Mouse (Mus musculus) liver, adult 2 months (tissue): ENCODE measurements around the gene Frem1. TPM values are rescaled to one million over a fixed set of nuclear protein-coding genes. Genes with fewer than 3 reads are reported as not detected.

Experiments
- DNase-seq: peaks from one replicate; pipeline ENCODE4 v3.0.0-alpha.2; 2011; ENCODE audit warnings: low read depth, low spot score; ENCODE audit errors: extremely low read depth
- H3K27ac ChIP-seq: fragments of 200-500 bp; replicated peaks from 2 replicates; pipeline ENCODE4 v1.5.1; 2012; ENCODE audit warnings: low read depth, mild to moderate bottlenecking, control low read depth, inconsistent platforms, low read length; ENCODE audit not compliant: insufficient read depth
- H3K27me3 ChIP-seq: fragments of 200-500 bp; 2 replicates; pipeline ENCODE4 v1.6.1; 2012; ENCODE audit warnings: mild to moderate bottlenecking, moderate library complexity, low read length, inconsistent platforms; ENCODE audit not compliant: control insufficient read depth, insufficient read depth
- H3K36me3 ChIP-seq: fragments of 200-500 bp; 2 replicates; pipeline ENCODE4 v1.6.1; 2012; ENCODE audit warnings: low read length, inconsistent platforms; ENCODE audit not compliant: control insufficient read depth, insufficient read depth
- H3K4me1 ChIP-seq: fragments of 200-500 bp; 2 replicates; pipeline ENCODE4 v1.6.1; 2011; ENCODE audit warnings: low read length; ENCODE audit not compliant: control insufficient read depth, insufficient read depth
- H3K4me3 ChIP-seq: fragments of 200-500 bp; 2 replicates; pipeline ENCODE4 v1.5.1; 2011; ENCODE audit warnings: low read depth, mild to moderate bottlenecking, control low read depth, low read length, moderate library complexity; ENCODE audit not compliant: insufficient read depth
- H3K79me2 ChIP-seq: fragments of 200-500 bp; 2 replicates; pipeline ENCODE4 v1.6.1; 2012; ENCODE audit warnings: inconsistent platforms, mild to moderate bottlenecking, low read length, moderate library complexity; ENCODE audit not compliant: control insufficient read depth, insufficient read depth
- H3K9ac ChIP-seq: fragments of 200-500 bp; 2 replicates; pipeline ENCODE4 v1.6.1; 2012; ENCODE audit warnings: low read depth, mild to moderate bottlenecking, control low read depth, inconsistent platforms, low read length
- CTCF ChIP-seq: fragments of 200-500 bp; IDR thresholded peaks from 2 replicates; pipeline ENCODE4 v1.5.1; 2011; ENCODE audit warnings: low read depth, low read length, control low read depth
- POLR2A ChIP-seq: fragments of 200-500 bp; IDR thresholded peaks from 2 replicates; pipeline ENCODE4 v1.6.1; 2011; ENCODE audit warnings: low read length, control low read depth; ENCODE audit not compliant: insufficient read depth; ENCODE audit errors: extremely low read depth
- WGBS: fragments of 180-500 bp; shearing (Covaris S2); methylation state at CpG from one replicate; pipeline ENCODE4 v1.1.7; 2018; 5-methylcytosine and 5-hydroxymethylcytosine counted together
- polyA plus RNA-seq: library from polyadenylated mRNA; depleted of rRNA; stranded (reverse); fragments of >200 nt; gene quantifications from 2 replicates; pipeline ENCODE4 v1.2.3, GENCODE M21; 2012
- total RNA-seq: library from RNA; depleted of rRNA; stranded (reverse); fragments of >200 nt; gene quantifications from 2 replicates; pipeline ENCODE4 v1.2.3, GENCODE M21; 2014

Frem1 gene
- total and polyA plus RNA-seq, 2 experiments = 0.31 to 0.65 TPM

GRCm38 (mm10) chr4:82872548-82872947, 179.6 kb downstream of the Frem1 start:
- TF ChIP-seq CTCF = no peak
- no peak for TF ChIP-seq POLR2A
- no peaks in the 10 kb centered on the region for H3K36me3 ChIP-seq
- H3K4me1 ChIP-seq = no peaks in the 10 kb centered on the region
- H3K27ac ChIP-seq = no peak overlapping the region
- H3K79me2 ChIP-seq = no peaks in the 10 kb centered on the region
- no peaks in the 10 kb centered on the region for H3K27me3 ChIP-seq
- DNase-seq = no peak
- WGBS = 81% methylated on average over 4 of the region's 4 CpGs
- H3K9ac ChIP-seq = no peak overlapping the region
- no peak overlapping the region for H3K4me3 ChIP-seq

GRCm38 (mm10) chr4:82872121-82872520, 180.0 kb downstream of the Frem1 start:
- no peak overlapping the region for H3K9ac ChIP-seq
- no peak overlapping the region for H3K4me3 ChIP-seq
- no peaks in the 10 kb centered on the region for H3K27me3 ChIP-seq
- TF ChIP-seq CTCF (no peak), POLR2A (no peak)
- H3K79me2 ChIP-seq = no peaks in the 10 kb centered on the region
- H3K36me3 ChIP-seq = no peaks in the 10 kb centered on the region
- no peaks in the 10 kb centered on the region for H3K4me1 ChIP-seq
- WGBS = 21% methylated on average over 6 of the region's 6 CpGs
- no peak overlapping the region for H3K27ac ChIP-seq
- DNase-seq = no peak

- Histone ChIP-seq H3K27me3 (no peaks in the 10 kb centered on the region), H3K4me1 (no peaks in the 10 kb centered on the region), H3K27ac (no peak overlapping the region), H3K36me3 (no peaks in the 10 kb centered on the region), H3K9ac (no peak overlapping the region), H3K4me3 (no peak overlapping the region), H3K79me2 (no peaks in the 10 kb centered on the region)
- DNase-seq = no peak
- WGBS = 81% methylated on average over 6 of the region's 6 CpGs
- TF ChIP-seq POLR2A = no peak
- no peak for TF ChIP-seq CTCF
Measured at GRCm38 (mm10) chr4:82870931-82871330, 181.2 kb downstream of the Frem1 start.

DNA sequence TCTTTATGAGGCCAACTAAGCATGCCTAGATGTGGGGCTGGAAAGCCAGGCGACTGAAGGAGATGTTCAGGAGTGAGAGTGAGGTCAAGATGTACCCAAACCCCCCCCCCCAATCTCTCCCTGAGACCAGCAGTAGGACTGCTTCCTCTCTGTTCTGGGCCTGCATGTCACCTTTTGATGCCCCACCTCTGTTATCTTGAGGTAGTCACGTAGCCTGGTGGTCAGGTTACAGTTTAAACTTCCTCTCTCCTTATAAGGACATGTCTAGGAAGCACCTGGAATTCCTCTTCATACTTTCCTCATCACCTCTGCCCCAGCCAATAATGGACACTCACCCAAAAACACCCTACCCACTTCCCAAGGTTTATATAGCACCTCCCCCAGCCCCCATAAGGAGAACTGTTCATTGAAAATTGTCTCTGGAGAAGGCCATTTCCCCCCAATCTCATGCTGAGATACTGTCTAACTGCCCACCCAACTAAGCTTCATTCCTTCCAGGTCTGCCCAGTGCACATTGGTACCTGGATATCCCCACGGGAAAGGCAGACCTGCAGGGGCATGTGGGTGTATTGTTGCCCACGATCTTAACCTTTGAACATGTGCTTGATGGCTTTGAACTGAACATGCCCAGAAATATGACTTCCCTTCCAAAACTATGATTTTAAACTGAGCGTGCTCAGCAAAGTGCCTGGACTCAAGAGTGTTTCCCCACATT, 184.3 kb downstream of the Frem1 start:
- Histone ChIP-seq H3K4me3 (no peak overlapping the region), H3K27ac (no peak overlapping the region), H3K4me1 (no peaks in the 10 kb centered on the region), H3K79me2 (no peaks in the 10 kb centered on the region), H3K9ac (no peak overlapping the region), H3K27me3 (no peaks in the 10 kb centered on the region), H3K36me3 (no peaks in the 10 kb centered on the region)
- no peak for DNase-seq
- WGBS = 88% methylated on average over 5 of the region's 5 CpGs
- TF ChIP-seq CTCF (no peak), POLR2A (no peak)

DNA sequence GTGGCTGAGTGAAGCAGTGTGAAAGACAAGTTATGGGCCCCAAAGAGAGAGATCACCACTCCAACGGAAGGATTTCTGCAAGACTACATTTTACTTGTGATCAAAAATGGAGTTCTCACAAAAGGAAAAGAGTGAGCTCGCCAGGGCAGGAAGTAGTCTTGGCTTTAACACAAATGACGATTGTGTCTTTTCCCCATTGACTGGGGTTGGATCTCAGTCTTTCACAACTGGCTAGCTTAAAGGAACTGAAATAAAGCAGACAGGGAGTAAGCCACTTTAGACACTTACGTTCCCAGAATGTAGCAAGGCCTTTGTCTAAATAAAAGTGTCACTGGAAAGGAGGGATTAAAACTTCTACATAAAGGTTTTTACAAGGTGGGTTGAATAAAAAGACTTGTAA, 185.0 kb downstream of the Frem1 start:
- no peaks in the 10 kb centered on the region for H3K36me3 ChIP-seq

GRCm38 (mm10) chr4:82864974-82865699, 187.0 kb downstream of the Frem1 start:
- Histone ChIP-seq H3K4me3 (no peak overlapping the region), H3K27me3 (no peaks in the 10 kb centered on the region), H3K9ac (no peak overlapping the region), H3K79me2 (no peaks in the 10 kb centered on the region), H3K27ac (no peak overlapping the region), H3K36me3 (no peaks in the 10 kb centered on the region), H3K4me1 (no peaks in the 10 kb centered on the region)
- no peak for TF ChIP-seq CTCF
- no peak for TF ChIP-seq POLR2A
- DNase-seq = no peak
- 86% methylated on average over 8 of the region's 8 CpGs for WGBS

More for the DNA sequence above, 185.0 kb downstream of the Frem1 start:
- WGBS = 67% methylated on average over 4 of the region's 4 CpGs
- Histone ChIP-seq H3K4me3 (no peak overlapping the region), H3K27me3 (no peaks in the 10 kb centered on the region), H3K4me1 (no peaks in the 10 kb centered on the region), H3K9ac (no peak overlapping the region), H3K79me2 (no peaks in the 10 kb centered on the region), H3K27ac (no peak overlapping the region)
- TF ChIP-seq POLR2A = no peak
- no peak for TF ChIP-seq CTCF
- DNase-seq = no peak
